Mouse (Mus musculus) retina, postnatal 1 day (tissue): ENCODE data around the gene Incenp.
"Not testable (repeated sequence)": the region's sequence is repeated elsewhere in the genome, so short reads cannot be mapped to it uniquely, and the experiment has no call there.

ENCODE experiments used
- DNase-seq: peaks from one replicate; pipeline ENCODE4 v3.0.0-alpha.2; 2012

Incenp gene

GRCm38 (mm10) chr19:9899072-9899779 lies at the start of gene Incenp:
Incenp (minus strand) TSS chr19:9899551.
- DNase-seq, result peak; percentile 100

GRCm38 (mm10) chr19:9946986-9947385 lies 47.6 kb upstream of the Incenp start:
- no peak for DNase-seq

GRCm38 (mm10) chr19:9945800-9946564 lies 46.6 kb upstream of the Incenp start:
- no peak for DNase-seq

- DNase-seq, result peak; percentile 42
Measured at GRCm38 (mm10) chr19:9942539-9943533, 43.5 kb upstream of the Incenp start.

- no peak for DNase-seq
Measured at GRCm38 (mm10) chr19:9941809-9942208, 42.5 kb upstream of the Incenp start.

GRCm38 (mm10) chr19:9940903-9941302 lies 41.6 kb upstream of the Incenp start:
- peak; percentile 91 for DNase-seq

- no peak for DNase-seq
Measured at GRCm38 (mm10) chr19:9939841-9940240, 40.5 kb upstream of the Incenp start.

- no peak for DNase-seq
Measured at GRCm38 (mm10) chr19:9938824-9939303, 39.5 kb upstream of the Incenp start.

- DNase-seq, result no peak
Measured at GRCm38 (mm10) chr19:9938156-9938823, 38.9 kb upstream of the Incenp start.

GRCm38 (mm10) chr19:9937428-9937827 lies 38.1 kb upstream of the Incenp start:
- no peak for DNase-seq

GRCm38 (mm10) chr19:9936579-9936978 lies 37.2 kb upstream of the Incenp start:
- no peak for DNase-seq

GRCm38 (mm10) chr19:9933908-9934307 lies 34.6 kb upstream of the Incenp start:
- no peak for DNase-seq

- DNase-seq, result not testable (repeated sequence)
Measured at GRCm38 (mm10) chr19:9931167-9931607, 31.8 kb upstream of the Incenp start.

- no peak for DNase-seq
Measured at GRCm38 (mm10) chr19:9928089-9928488, 28.7 kb upstream of the Incenp start.

GRCm38 (mm10) chr19:9924769-9925272 lies 25.5 kb upstream of the Incenp start:
- no peak for DNase-seq

GRCm38 (mm10) chr19:9924034-9924768 lies 24.9 kb upstream of the Incenp start:
- DNase-seq, result no peak

- no peak for DNase-seq
Measured at GRCm38 (mm10) chr19:9923048-9923447, 23.7 kb upstream of the Incenp start.

GRCm38 (mm10) chr19:9922228-9922627 lies 22.9 kb upstream of the Incenp start:
- peak; percentile 38 for DNase-seq

GRCm38 (mm10) chr19:9920835-9921784 lies 21.8 kb upstream of the Incenp start:
- peak; percentile 55 for DNase-seq
